Mouse (Mus musculus) thymus, postnatal 0 days (tissue): ENCODE measurements at regions not wholly inside any gene's neighbourhood (a gene's known extent, or its start where the extent isn't known, plus 50 kb on each side); places are given as distances from the start of the nearest gene placed in this dataset.
A peak's percentile ranks its signal among the peaks of the same experiment; 100 is the strongest.

ENCODE experiments used
- DNase-seq: peaks from one replicate; pipeline ENCODE4 v3.0.0-alpha.2; 2015; ENCODE audit warnings: low spot score

GRCm38 (mm10) chr8:49946919-49947612, 1103.3 kb upstream of the Tenm3 start:
- peak; percentile 2 for DNase-seq

- no peak for DNase-seq
Measured at GRCm38 (mm10) chr8:49932124-49932523, 1088.4 kb upstream of the Tenm3 start.

DNA sequence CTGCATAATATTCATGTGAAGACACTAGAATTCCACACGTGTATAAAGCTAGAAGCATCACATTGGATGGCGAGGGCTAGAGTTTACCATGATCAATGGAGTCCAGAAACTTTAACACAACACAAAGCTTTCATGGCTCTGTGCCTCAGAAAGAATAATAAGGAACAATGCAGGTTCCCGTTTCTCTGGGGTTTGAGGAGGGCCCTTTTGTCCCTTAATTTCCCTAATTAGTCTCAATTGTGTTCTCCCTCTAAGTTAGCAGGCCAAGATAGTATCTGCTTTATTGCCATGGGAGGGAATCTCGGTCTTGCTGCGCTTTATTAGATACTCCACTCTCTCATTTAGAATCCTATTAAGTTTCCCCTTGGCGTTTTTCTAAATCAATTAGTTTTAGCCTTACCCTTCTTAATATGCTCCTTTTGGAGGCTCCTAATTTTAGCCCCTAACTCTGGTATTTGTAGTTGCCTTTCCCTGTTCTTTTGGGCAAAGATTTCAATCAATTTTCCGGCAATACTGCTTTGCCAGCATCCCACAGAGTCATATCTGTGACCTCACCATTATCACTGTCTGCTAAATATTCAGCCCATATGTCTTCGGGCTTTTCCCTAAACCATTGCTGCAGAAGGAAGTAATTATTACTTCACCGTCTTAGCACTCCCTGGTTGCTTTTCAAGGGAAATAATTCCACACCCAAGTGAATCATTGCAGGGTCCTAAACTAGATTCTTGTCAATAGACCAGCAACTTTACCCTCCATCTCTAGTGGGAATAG, 1082.8 kb upstream of the Tenm3 start:
- DNase-seq = no peak

DNA sequence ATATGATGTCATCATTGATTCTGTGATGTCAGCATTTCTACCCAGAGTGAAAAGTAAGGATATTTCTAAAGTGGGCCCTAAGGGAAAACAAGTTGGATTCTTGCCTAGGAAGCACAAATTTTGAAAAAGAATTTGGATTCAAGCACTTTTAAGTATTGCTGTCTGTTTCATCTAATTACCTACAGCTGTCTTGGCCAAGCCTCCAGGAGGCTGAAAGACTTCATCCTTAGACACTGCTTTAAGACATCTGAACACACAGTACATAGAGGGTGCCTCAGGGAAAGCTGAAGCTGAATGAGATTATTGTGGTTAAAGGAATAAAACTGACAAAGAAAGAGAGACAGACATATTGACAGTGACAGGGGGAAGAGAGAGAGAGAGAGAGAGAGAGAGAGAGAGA, 1061.3 kb upstream of the Tenm3 start:
- DNase-seq = no peak

GRCm38 (mm10) chr8:49902032-49902431, 1058.3 kb upstream of the Tenm3 start:
- no peak for DNase-seq

DNA sequence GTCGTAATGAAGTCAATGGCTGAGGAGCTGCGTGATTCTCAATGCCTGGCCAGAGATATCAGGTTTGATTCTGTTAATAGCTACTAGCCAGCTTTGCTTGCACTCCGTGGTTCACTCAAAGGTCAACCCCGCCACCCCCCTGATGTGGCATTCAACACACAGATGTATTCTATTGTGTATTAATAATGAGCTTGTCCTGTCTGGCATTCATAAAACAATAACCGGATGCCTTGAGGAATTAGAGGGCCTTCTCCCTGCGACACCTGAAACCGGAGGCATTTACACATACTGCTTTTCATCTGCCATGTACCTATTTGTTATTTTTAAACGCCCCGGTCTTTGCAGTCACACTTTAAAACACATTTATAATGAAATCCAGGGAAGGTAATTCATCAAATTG, 1057.8 kb upstream of the Tenm3 start:
- no peak for DNase-seq
